19 mouse cellular contexts compared by ENCODE assay signal in genomic region chr12:72941398-72942051, GRCm38 (mm10). TPM values are rescaled to one million over a fixed set of nuclear protein-coding genes. Genes with fewer than 3 reads are reported as not detected.
DNase-seq lines count a peak whose midpoint lies in the region; ATAC-seq and TF ChIP-seq lines count a peak whose summit lies in the region.
"Had no signal": no experiment of that assay in that cellular context is flagged by ENCODE, and none has a peak within 500 bp of the region (broad histone marks: within the 10 kb centered on the region; RNA-seq: fewer than 3 reads in every experiment).

No protein-coding gene starts in this region.

- no peak overlapping the region for H3K27ac ChIP-seq in hindbrain, embryonic 11.5 days (ENCODE audit: low read depth, low read length)
- H3K27ac ChIP-seq in hindbrain, embryonic 13.5 days: no peak overlapping the region
- H3K27ac ChIP-seq in ES-Bruce4 (ENCODE audit: insufficient read depth, low read length): no peak overlapping the region
- H3K27ac ChIP-seq in embryonic facial prominence, embryonic 12.5 days: no peak overlapping the region
- H3K27ac ChIP-seq: intestine, embryonic 15.5 days; limb, embryonic 13.5 days; macrophage had no signal

- H3K4me2 ChIP-seq in hindbrain, embryonic 11.5 days (replicated peaks; ENCODE audit: low read depth, low read length): no peak overlapping the region
- no peak overlapping the region for H3K4me2 ChIP-seq in hindbrain, embryonic 13.5 days
- H3K4me2 ChIP-seq in embryonic facial prominence, embryonic 12.5 days (replicated peaks): no peak overlapping the region
- H3K4me2 ChIP-seq: intestine, embryonic 15.5 days; limb, embryonic 13.5 days had no signal

- no peak for TF ChIP-seq EP300 in ES-Bruce4 (IDR thresholded peaks at IDR 0.05; ENCODE audit: insufficient read depth, low read depth, low read length)

- no peaks in the 10 kb centered on the region for H3K36me3 ChIP-seq in hindbrain, embryonic 11.5 days (ENCODE audit: control insufficient read depth, insufficient read depth, low read length)
- no peaks in the 10 kb centered on the region for H3K36me3 ChIP-seq in hindbrain, embryonic 13.5 days
- no peaks in the 10 kb centered on the region for H3K36me3 ChIP-seq in ES-Bruce4 (ENCODE audit: control insufficient read depth, insufficient read depth, low read length, poor library complexity, severe bottlenecking)
- no peaks in the 10 kb centered on the region for H3K36me3 ChIP-seq in embryonic facial prominence, embryonic 12.5 days
- H3K36me3 ChIP-seq: intestine, embryonic 15.5 days; limb, embryonic 13.5 days had no signal

- no peaks in the 10 kb centered on the region for H3K9me3 ChIP-seq in hindbrain, embryonic 11.5 days (ENCODE audit: control insufficient read depth, low read length)
- no peaks in the 10 kb centered on the region for H3K9me3 ChIP-seq in hindbrain, embryonic 13.5 days
- no peaks in the 10 kb centered on the region for H3K9me3 ChIP-seq in ES-Bruce4 (replicated peaks; ENCODE audit: control insufficient read depth, insufficient read depth, low read length, poor library complexity, severe bottlenecking)
- no peaks in the 10 kb centered on the region for H3K9me3 ChIP-seq in embryonic facial prominence, embryonic 12.5 days
- H3K9me3 ChIP-seq: intestine, embryonic 15.5 days; limb, embryonic 13.5 days had no signal

- peaks cover 4% of the 10 kb centered on the region; the same call in 1 of the 2 replicates for H3K4me1 ChIP-seq in hindbrain, embryonic 11.5 days (replicated peaks; ENCODE audit: control insufficient read depth, insufficient read depth, low read length)
- H3K4me1 ChIP-seq in hindbrain, embryonic 13.5 days (replicated peaks): peaks cover 20% of the 10 kb centered on the region; the same call in 1 of the 2 replicates
- H3K4me1 ChIP-seq in ES-Bruce4 (ENCODE audit: control insufficient read depth, insufficient read depth, low read length): no peaks in the 10 kb centered on the region
- H3K4me1 ChIP-seq in embryonic facial prominence, embryonic 12.5 days: peaks cover 27% of the 10 kb centered on the region

- H3K27me3 ChIP-seq in hindbrain, embryonic 11.5 days (ENCODE audit: control insufficient read depth, insufficient read depth, low read length): peaks cover 91% of the 10 kb centered on the region
- peaks cover 100% of the 10 kb centered on the region for H3K27me3 ChIP-seq in hindbrain, embryonic 13.5 days
- H3K27me3 ChIP-seq in ES-Bruce4 (ENCODE audit: control insufficient read depth, insufficient read depth, low read length, poor library complexity, severe bottlenecking): peaks cover 37% of the 10 kb centered on the region
- H3K27me3 ChIP-seq in embryonic facial prominence, embryonic 12.5 days: peaks cover 95% of the 10 kb centered on the region
- H3K27me3 ChIP-seq: CH12.LX had no signal

- H3K4me3 ChIP-seq in hindbrain, embryonic 11.5 days (ENCODE audit: low read depth, low read length): no peak overlapping the region
- H3K4me3 ChIP-seq in hindbrain, embryonic 13.5 days: no peak overlapping the region
- 0 out of 2 replicates have a peak overlapping the region, but pooled peaks have one; percentile 7 for H3K4me3 ChIP-seq in ES-Bruce4 (ENCODE audit: low read depth, low read length)
- H3K4me3 ChIP-seq in embryonic facial prominence, embryonic 12.5 days: peak overlapping the region; percentile 31
- H3K4me3 ChIP-seq: intestine, embryonic 15.5 days; limb, embryonic 13.5 days had no signal

- no peak for ATAC-seq in hindbrain, embryonic 11.5 days (ENCODE audit: low FRiP score)
- ATAC-seq in hindbrain, embryonic 13.5 days (ENCODE audit: low FRiP score): no peak
- no peak for ATAC-seq in embryonic facial prominence, embryonic 12.5 days (ENCODE audit: insufficient number of reproducible peaks, insufficient read depth, low FRiP score, low TSS enrichment)
- ATAC-seq in CD4-positive, CD25-positive, alpha-beta regulatory T cell, adult 4 months: no peak
- ATAC-seq: intestine, embryonic 15.5 days had no signal

- DNase-seq in hindbrain, embryonic 11.5 days (ENCODE audit: low spot score): peak; percentile 66
- peak; percentile 72 for DNase-seq in Muller cell, postnatal 12 days (ENCODE audit: inconsistent ontology term)
- DNase-seq in urinary bladder, postnatal 4 days (ENCODE audit: low spot score in 2 of 2): no peak
- no peak for DNase-seq in cerebellum, adult 11-12 months
- DNase-seq: adrenal gland, postnatal 14 days; cerebellum, postnatal 25 days; heart, postnatal 36 days; kidney, postnatal 14 days; right cerebral cortex, postnatal 25 days had no signal

- 1% methylated on average over 32 of the region's 32 CpGs for WGBS in hindbrain, embryonic 11.5 days
- WGBS in hindbrain, embryonic 13.5 days: under 1% methylated on average over 32 of the region's 32 CpGs
- WGBS in embryonic facial prominence, embryonic 12.5 days: 1% methylated on average over 32 of the region's 32 CpGs

- TF ChIP-seq POLR2A in ES-Bruce4 (IDR thresholded peaks at IDR 0.05; ENCODE audit: insufficient read depth, low read length): no peak

- H3K9ac ChIP-seq in hindbrain, embryonic 11.5 days (ENCODE audit: low read depth, low read length): no peak overlapping the region
- no peak overlapping the region for H3K9ac ChIP-seq in hindbrain, embryonic 13.5 days
- H3K9ac ChIP-seq in ES-Bruce4 (ENCODE audit: low read depth, poor library complexity, severe bottlenecking): no peak overlapping the region
- 0 out of 2 replicates have a peak overlapping the region, but pooled peaks have one; percentile 1 for H3K9ac ChIP-seq in embryonic facial prominence, embryonic 12.5 days
- H3K9ac ChIP-seq: intestine, embryonic 15.5 days; limb, embryonic 13.5 days had no signal

- no peak for TF ChIP-seq CTCF in ES-Bruce4 (IDR thresholded peaks at IDR 0.05; ENCODE audit: low read depth, low read length)

RNA-seq across cellular contexts. Expression of gene 4930447C04Rik, which starts 1.0 kb away (rescaled TPM):
- 2.1 TPM in 2 replicates for polyA plus RNA-seq in hindbrain, embryonic 11.5 days (2014; fragmentation: Nextera tagmentation; extraction: Ambion mirVana)
- 4.6 and 5.2 TPM in 2 replicates for polyA plus RNA-seq in hindbrain, embryonic 13.5 days (2015; fragmentation: Nextera tagmentation; extraction: Ambion mirVana)
- 79.1 and 91.6 TPM in 2 replicates for polyA plus RNA-seq in ES-Bruce4 (2011; ENCODE audit: insufficient read depth, insufficient read length, low read depth, missing spikeins)
- 7.5 and 10.3 TPM in 2 replicates for polyA plus RNA-seq in embryonic facial prominence, embryonic 12.5 days (2016; fragmentation: Nextera tagmentation; extraction: Ambion mirVana)
- under 1 TPM in 1 of 2 experiments, not detected in 1; 0.42 TPM for polyA plus RNA-seq in CD4-positive, CD25-positive, alpha-beta regulatory T cell, adult 4 months (2017; shearing (Covaris generic))
- polyA plus RNA-seq: macrophage had no signal

RNA-seq across cellular contexts. Expression of gene Six6, which starts 1.8 kb away (rescaled TPM):
- polyA plus RNA-seq in hindbrain, embryonic 11.5 days (2014; fragmentation: Nextera tagmentation; extraction: Ambion mirVana): 0.09 TPM in 1 of 2 replicates, not detected in the other
- polyA plus RNA-seq in hindbrain, embryonic 13.5 days (2015; fragmentation: Nextera tagmentation; extraction: Ambion mirVana): not detected in 2 replicates
- polyA plus RNA-seq in ES-Bruce4 (2011; ENCODE audit: insufficient read depth, insufficient read length, low read depth, missing spikeins): not detected in 2 replicates
- 5.8 and 8.3 TPM in 2 replicates for polyA plus RNA-seq in embryonic facial prominence, embryonic 12.5 days (2016; fragmentation: Nextera tagmentation; extraction: Ambion mirVana)
- polyA plus RNA-seq in CD4-positive, CD25-positive, alpha-beta regulatory T cell, adult 4 months (2017; shearing (Covaris generic)): not detected
- polyA plus RNA-seq: intestine, embryonic 15.5 days; limb, embryonic 13.5 days; liver, embryonic 16.5 days; macrophage; thymus, postnatal 0 days had no signal

Comparison
In these comparisons a context has a peak if more than half of its experiments do, and no peak if none do; other contexts are left out.
1. DNase-seq: peak in hindbrain, embryonic 11.5 days (single experiment) and Muller cell, postnatal 12 days (single experiment); none in urinary bladder, postnatal 4 days (0 of 2) and cerebellum, adult 11-12 months (single experiment).
2. H3K4me3 ChIP-seq: peak in ES-Bruce4 (single experiment) and embryonic facial prominence, embryonic 12.5 days (single experiment); none in hindbrain, embryonic 11.5 days (single experiment) and hindbrain, embryonic 13.5 days (single experiment).